ENCODE assay signal across 27 mouse cellular contexts in the genomic region with DNA sequence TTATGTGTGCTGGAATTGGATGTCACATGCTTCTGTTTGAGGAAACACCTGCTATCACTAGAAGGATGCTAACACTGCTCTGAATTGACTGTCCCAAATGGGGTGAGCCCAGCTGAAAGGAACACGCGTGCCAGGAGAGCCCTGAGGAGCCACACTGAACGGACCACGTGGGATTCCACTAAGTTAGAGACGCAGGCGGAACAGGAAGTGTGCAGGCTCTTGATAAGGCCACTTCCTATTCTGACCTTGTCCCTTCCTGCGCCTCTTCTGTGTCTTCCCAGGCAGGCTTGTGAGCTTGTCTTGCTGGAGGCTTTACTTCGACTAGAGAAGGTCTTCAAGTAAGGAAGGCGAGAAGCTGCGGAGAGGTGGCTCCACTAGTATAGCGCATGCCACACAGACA. TPM values are rescaled to one million over a fixed set of nuclear protein-coding genes. Genes with fewer than 3 reads are reported as not detected.
DNase-seq lines count a peak whose midpoint lies in the region; ATAC-seq and TF ChIP-seq lines count a peak whose summit lies in the region.
"Had no signal": no experiment of that assay in that cellular context is flagged by ENCODE, and none has a peak within 500 bp of the region (broad histone marks: within the 10 kb centered on the region; RNA-seq: fewer than 3 reads in every experiment).

No protein-coding gene starts in this region.

- no peaks in the 10 kb centered on the region for H3K4me1 ChIP-seq in MEL (ENCODE audit: control insufficient read depth in 1 of 2, insufficient read depth in 2 of 2, low read length in 2 of 2)
- H3K4me1 ChIP-seq: forebrain, embryonic 13.5 days; hindbrain, embryonic 13.5 days had no signal

- no peak overlapping the region for H3K9ac ChIP-seq in MEL (ENCODE audit: control insufficient read depth, low read depth, low read length, poor library complexity, severe bottlenecking)
- H3K9ac ChIP-seq: forebrain, embryonic 13.5 days; forebrain, postnatal 0 days; heart, embryonic 13.5 days; hindbrain, embryonic 13.5 days; intestine, embryonic 15.5 days had no signal

- no peak overlapping the region for H3K27ac ChIP-seq in MEL (ENCODE audit: control insufficient read depth, low read depth, low read length)
- H3K27ac ChIP-seq: forebrain, embryonic 10.5 days; forebrain, embryonic 13.5 days; heart, adult 2 months; heart, embryonic 10.5 days; heart, embryonic 13.5 days; hindbrain, embryonic 10.5 days; hindbrain, embryonic 13.5 days; intestine, embryonic 15.5 days had no signal

- no peaks in the 10 kb centered on the region for H3K79me2 ChIP-seq in MEL (ENCODE audit: control insufficient read depth, insufficient read depth, low read length, poor library complexity)

- TF ChIP-seq CTCF in MEL (IDR thresholded peaks at IDR 0.05 in 2 of 3, conservative IDR thresholded peaks at IDR 0.05 in 1 of 3; ENCODE audit: control insufficient read depth in 1 of 3, insufficient read depth in 1 of 3, low read depth in 2 of 3, low read length in 3 of 3, poor library complexity in 1 of 3, severe bottlenecking in 1 of 3) = no peak

- intact Hi-C loops in left cerebral cortex, postnatal 25 days (cut with DNase I) = no loop called here

- peak; percentile 76 for ATAC-seq in common myeloid progenitor, adult 5-6 weeks (replicated peaks; ENCODE audit: low read depth, poor library complexity, severe bottlenecking)
- ATAC-seq in megakaryocyte, adult 5-6 weeks (ENCODE audit: poor library complexity, severe bottlenecking) = peak; percentile 49
- ATAC-seq: forebrain, embryonic 13.5 days; forebrain, postnatal 0 days; hindbrain, embryonic 16.5 days; intestine, embryonic 15.5 days had no signal

- no peak overlapping the region for H3K4me3 ChIP-seq in MEL (ENCODE audit: control insufficient read depth in 1 of 2, insufficient read depth in 1 of 2, low read depth in 2 of 2, low read length in 2 of 2)
- H3K4me3 ChIP-seq: forebrain, embryonic 10.5 days; forebrain, embryonic 13.5 days; gastrocnemius, adult 2 months; heart, adult 2 months; heart, embryonic 10.5 days; heart, embryonic 13.5 days; hindbrain, embryonic 10.5 days; hindbrain, embryonic 13.5 days; intestine, embryonic 15.5 days had no signal

- TF ChIP-seq EP300 in MEL (IDR thresholded peaks at IDR 0.05; ENCODE audit: low read depth in 1 of 2, low read length in 2 of 2) = peak; percentile 28 to 43; a peak in 3 of 4 replicates

- TF ChIP-seq RAD21 in MEL (IDR thresholded peaks at IDR 0.05; ENCODE audit: low read depth, low read length) = no peak

- H3K36me3 ChIP-seq in MEL (ENCODE audit: control insufficient read depth in 1 of 2, insufficient read depth in 2 of 2, low read length in 2 of 2) = no peaks in the 10 kb centered on the region
- H3K36me3 ChIP-seq: forebrain, embryonic 10.5 days; heart, embryonic 10.5 days; heart, embryonic 13.5 days; hindbrain, embryonic 10.5 days; hindbrain, embryonic 13.5 days; intestine, embryonic 15.5 days had no signal

- peak; percentile 63 for DNase-seq in 416B (ENCODE audit: low read depth)
- DNase-seq in MEL (ENCODE audit: low read depth, low spot score) = peak; percentile 54
- DNase-seq in left cerebral cortex, adult 18-20 months (ENCODE audit: low spot score in 2 of 2) = no peak
- no peak for DNase-seq in embryo, embryonic 9.5 days (ENCODE audit: extremely low spot score)
- DNase-seq in adrenal gland, adult 18-20 months (ENCODE audit: low spot score in 2 of 2) = no peak
- DNase-seq in left cerebral cortex, postnatal 25 days (ENCODE audit: low spot score in 2 of 2) = no peak
- DNase-seq: adrenal gland, postnatal 10 days; cerebellum, adult 18-20 months; cerebellum, adult 9-10 months; cerebellum, postnatal 25 days; embryo, embryonic 11 days; forebrain, postnatal 0 days; gastrocnemius, adult 2 months; gastrocnemius, postnatal 14 days; heart, adult 2 months; heart, postnatal 14 days; kidney, adult 11 months had no signal

- no peaks in the 10 kb centered on the region for H3K9me3 ChIP-seq in MEL (replicated peaks; ENCODE audit: insufficient read depth, low read length)
- H3K9me3 ChIP-seq: forebrain, embryonic 10.5 days; forebrain, embryonic 13.5 days; heart, embryonic 10.5 days; heart, embryonic 13.5 days; hindbrain, embryonic 10.5 days; hindbrain, embryonic 13.5 days; intestine, embryonic 15.5 days had no signal

- no peak for TF ChIP-seq POLR2A in MEL (IDR thresholded peaks at IDR 0.05; ENCODE audit: control insufficient read depth in 1 of 2, insufficient read depth in 1 of 2, low read depth in 1 of 2, low read length in 2 of 2, poor library complexity in 1 of 2)

- no peaks in the 10 kb centered on the region for H3K27me3 ChIP-seq in MEL (ENCODE audit: control insufficient read depth in 1 of 2, insufficient read depth in 2 of 2, low read length in 2 of 2)
- H3K27me3 ChIP-seq: heart, embryonic 13.5 days; hindbrain, embryonic 13.5 days; intestine, embryonic 15.5 days had no signal

TF ChIP-seq in MEL, 35 proteins besides CTCF, POLR2A, EP300 and RAD21 (continues in another document):
- TF ChIP-seq POLR2AphosphoS5 (IDR thresholded peaks at IDR 0.05; ENCODE audit: borderline replicate concordance, low read depth, low read length) (no peak), ZNF384 (IDR thresholded peaks at IDR 0.05; ENCODE audit: low read depth, low read length) (no peak), POLR2AphosphoS2 (IDR thresholded peaks at IDR 0.05; ENCODE audit: low read length) (no peak), ZC3H11A (IDR thresholded peaks at IDR 0.05; ENCODE audit: low read depth, low read length) (no peak), ZKSCAN1 (IDR thresholded peaks at IDR 0.05; ENCODE audit: low read depth, low read length) (no peak), TCF12 (IDR thresholded peaks at IDR 0.05; ENCODE audit: low read depth, low read length) (0 out of 2 replicates have a peak, but pooled peaks have one; percentile 36), UBTF (IDR thresholded peaks at IDR 0.05; ENCODE audit: borderline replicate concordance, insufficient read depth, low read depth, low read length) (no peak), CHD2 (IDR thresholded peaks at IDR 0.05; ENCODE audit: low read length) (no peak), USF2 (IDR thresholded peaks at IDR 0.05; ENCODE audit: borderline replicate concordance in 1 of 2, insufficient read depth in 1 of 2, low read depth in 1 of 2, low read length in 2 of 2) (no peak), E2F4 (IDR thresholded peaks at IDR 0.05; ENCODE audit: borderline replicate concordance, low read depth, low read length) (no peak), MEF2A (IDR thresholded peaks at IDR 0.05; ENCODE audit: extremely low read depth, insufficient replicate concordance, low read depth, low read length, poor library complexity, severe bottlenecking) (no peak), TBP (IDR thresholded peaks at IDR 0.05; ENCODE audit: low read depth, low read length) (no peak), BHLHE40 (IDR thresholded peaks at IDR 0.05; ENCODE audit: borderline replicate concordance, low read depth, low read length) (no peak), MAZ (IDR thresholded peaks at IDR 0.05; ENCODE audit: low read depth, low read length) (no peak), MAX (IDR thresholded peaks at IDR 0.05; ENCODE audit: low read length) (peak; percentile 59), NELFE (IDR thresholded peaks at IDR 0.05; ENCODE audit: low read depth, low read length) (no peak), USF1 (IDR thresholded peaks at IDR 0.05; ENCODE audit: low read depth, low read length) (peak; percentile 55; the same call in 1 of the 2 replicates), SIN3A (IDR thresholded peaks at IDR 0.05; ENCODE audit: low read length) (no peak), ZMIZ1 (IDR thresholded peaks at IDR 0.05; ENCODE audit: low read depth, low read length) (no peak), NRF1 (IDR thresholded peaks at IDR 0.05; ENCODE audit: insufficient read depth, low read depth, low read length, poor library complexity, severe bottlenecking) (no peak), GATA1 (IDR thresholded peaks at IDR 0.05; ENCODE audit: low read depth, low read length) (peak; percentile 52), CHD1 (IDR thresholded peaks at IDR 0.05; ENCODE audit: low read depth, low read length) (no peak), ELF1 (IDR thresholded peaks at IDR 0.05; ENCODE audit: low read depth, low read length) (no peak), MXI1 (IDR thresholded peaks at IDR 0.05; ENCODE audit: low read depth, low read length) (no peak), TAL1 (IDR thresholded peaks at IDR 0.05; ENCODE audit: low read length) (peak; percentile 66), JUND (IDR thresholded peaks at IDR 0.05; ENCODE audit: low read depth, low read length) (no peak), MYC (IDR thresholded peaks at IDR 0.05; ENCODE audit: low read depth, low read length) (peak; percentile 64; the same call in 1 of the 2 replicates), SMC3 (IDR thresholded peaks at IDR 0.05; ENCODE audit: low read depth, low read length) (no peak), KAT2A (conservative IDR thresholded peaks at IDR 0.05; ENCODE audit: low read depth, low read length) (no peak), RCOR1 (IDR thresholded peaks at IDR 0.05; ENCODE audit: low read depth, low read length) (no peak), GABPA (IDR thresholded peaks at IDR 0.05; ENCODE audit: low read depth, low read length) (no peak), HCFC1 (IDR thresholded peaks at IDR 0.05; ENCODE audit: low read depth, low read length) (no peak)

RNA-seq across cellular contexts. Expression of a gene that starts 27.9 kb away (rescaled TPM):
- not detected in 2 replicates for total RNA-seq in MEL (2012; rRNA removed)
- polyA plus RNA-seq in MEL (2012; ENCODE audit: insufficient read depth in 1 of 2, insufficient read length in 2 of 2, low read depth in 1 of 2, low replicate concordance in 2 of 2, missing spikeins in 1 of 2) = not detected
- total RNA-seq in common myeloid progenitor, adult 5-6 weeks (2017) = 2.6 and 3.1 TPM in 2 replicates
- 0.09 and 0.14 TPM in 2 replicates for total RNA-seq in megakaryocyte, adult 5-6 weeks (2015)
- total RNA-seq in megakaryocyte, adult 5-6 weeks (2017) = 0.04 and 0.15 TPM in 2 replicates
- total RNA-seq in left cerebral cortex, adult 18-20 months (2021) = 1 to 10 TPM; 3.7 to 4.9 TPM
- 10 to 100 TPM; 19.0 to 45.4 TPM for total RNA-seq in adrenal gland, adult 18-20 months (2021)
- 1 to 10 TPM; 3.4 to 4.1 TPM for total RNA-seq in left cerebral cortex, postnatal 25 days (2021)

RNA-seq across cellular contexts. Expression of a gene that starts 54.8 kb away (rescaled TPM):
- 13.9 and 15.3 TPM in 2 replicates for total RNA-seq in MEL (2012; rRNA removed)
- polyA plus RNA-seq in MEL (2012; ENCODE audit: insufficient read depth in 1 of 2, insufficient read length in 2 of 2, low read depth in 1 of 2, low replicate concordance in 2 of 2, missing spikeins in 1 of 2) = 10 to 100 TPM in 1 of 2 experiments, not detected in 1; 21.7 TPM
- 14.4 and 19.3 TPM in 2 replicates for total RNA-seq in common myeloid progenitor, adult 5-6 weeks (2017)
- total RNA-seq in megakaryocyte, adult 5-6 weeks (2015) = 2.1 and 4.2 TPM in 2 replicates
- 2.5 and 3.0 TPM in 2 replicates for total RNA-seq in megakaryocyte, adult 5-6 weeks (2017)
- 10 to 100 TPM; 15.2 to 17.0 TPM for total RNA-seq in left cerebral cortex, adult 18-20 months (2021)
- total RNA-seq in adrenal gland, adult 18-20 months (2021) = 10 to 100 TPM; 12.1 to 13.0 TPM
- 10 to 100 TPM; 12.2 to 13.0 TPM for total RNA-seq in left cerebral cortex, postnatal 25 days (2021)

Comparison
In these comparisons a context has a peak if more than half of its experiments do, and no peak if none do; other contexts are left out.
1. DNase-seq: peak in 416B (single experiment) and MEL (single experiment); none in left cerebral cortex, adult 18-20 months (0 of 2), embryo, embryonic 9.5 days (single experiment), adrenal gland, adult 18-20 months (0 of 2) and left cerebral cortex, postnatal 25 days (0 of 2).